Mouse (Mus musculus) spleen, adult 2 months (tissue): Measurements from ENCODE around the gene Grin2d.

Experiments
- CTCF ChIP-seq: fragments of 200-500 bp; IDR thresholded peaks from 2 replicates; pipeline ENCODE4 v1.5.1; 2011; ENCODE audit warnings: mild to moderate bottlenecking, inconsistent platforms; ENCODE audit not compliant: insufficient read depth, insufficient read length, insufficient replicate concordance; ENCODE audit errors: extremely low read depth
- POLR2A ChIP-seq: fragments of 200-500 bp; IDR thresholded peaks from 2 replicates; pipeline ENCODE4 v1.6.1; 2011; ENCODE audit warnings: low read depth, low read length, inconsistent platforms

- no peak for TF ChIP-seq POLR2A
- TF ChIP-seq CTCF = no peak
These were observed 35.9 kb upstream of the Grin2d start for GRCm38 (mm10) chr7:45914067-45914466.
